Comparison of ENCODE assay signal across 23 mouse cellular contexts in the genomic region with DNA sequence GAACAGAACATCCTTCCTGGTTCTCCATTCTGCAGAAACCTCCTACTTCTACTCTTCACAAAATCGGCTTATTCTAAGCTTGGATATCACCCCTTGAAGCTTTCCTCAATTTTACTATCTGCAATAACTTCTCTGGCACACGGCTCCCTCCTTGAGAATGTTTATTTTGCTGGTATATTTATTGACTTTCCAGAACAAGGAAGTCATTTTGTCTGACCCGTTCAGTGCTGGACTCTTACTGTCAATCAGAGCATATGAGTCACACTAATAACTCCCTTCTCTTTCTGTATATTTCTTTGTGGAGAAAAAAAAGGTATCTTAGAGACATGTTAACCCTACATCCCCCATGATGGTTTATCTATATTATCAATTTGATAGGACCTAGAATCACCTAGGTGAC. TPM values are rescaled to one million over a fixed set of nuclear protein-coding genes. Genes with fewer than 3 reads are reported as not detected.
DNase-seq lines count a peak whose midpoint lies in the region; ATAC-seq and TF ChIP-seq lines count a peak whose summit lies in the region.
"Had no signal": no experiment of that assay in that cellular context is flagged by ENCODE, and none has a peak within 500 bp of the region (broad histone marks: within the 10 kb centered on the region; RNA-seq: fewer than 3 reads in every experiment).

No protein-coding gene starts in this region.

- 27% methylated on average over 3 of the region's 3 CpGs for WGBS in kidney, postnatal 0 days
- 24% methylated on average over 3 of the region's 3 CpGs for WGBS in kidney, embryonic 16.5 days
- WGBS in intestine, postnatal 0 days = 18% methylated on average over 3 of the region's 3 CpGs

- no peak overlapping the region for H3K9ac ChIP-seq in kidney, postnatal 0 days (ENCODE audit: low read depth, low read length)
- no peak overlapping the region for H3K9ac ChIP-seq in kidney, embryonic 16.5 days (replicated peaks; ENCODE audit: low read length)
- H3K9ac ChIP-seq in intestine, postnatal 0 days (ENCODE audit: low read depth, low read length) = no peak overlapping the region
- H3K9ac ChIP-seq: forebrain, embryonic 13.5 days; forebrain, postnatal 0 days; hindbrain, embryonic 12.5 days had no signal

- no peaks in the 10 kb centered on the region for H3K36me3 ChIP-seq in kidney, postnatal 0 days (ENCODE audit: insufficient read depth, low read length)
- H3K36me3 ChIP-seq in kidney, embryonic 16.5 days (ENCODE audit: insufficient read depth, low read length) = no peaks in the 10 kb centered on the region
- H3K36me3 ChIP-seq in intestine, postnatal 0 days (ENCODE audit: control insufficient read depth, insufficient read depth) = no peaks in the 10 kb centered on the region
- H3K36me3 ChIP-seq: embryonic facial prominence, embryonic 10.5 days; G1E; hindbrain, embryonic 12.5 days had no signal

- no peak overlapping the region for H3K4me2 ChIP-seq in kidney, postnatal 0 days (ENCODE audit: low read length)
- no peak overlapping the region for H3K4me2 ChIP-seq in kidney, embryonic 16.5 days (replicated peaks; ENCODE audit: low read depth, low read length)
- H3K4me2 ChIP-seq in intestine, postnatal 0 days (replicated peaks; ENCODE audit: low read depth) = peak overlapping the region; percentile 18; the same call in 1 of the 2 replicates
- H3K4me2 ChIP-seq: forebrain, embryonic 13.5 days; hindbrain, embryonic 12.5 days had no signal

- no peak for TF ChIP-seq CTCF in kidney, postnatal 0 days (IDR thresholded peaks at IDR 0.05; ENCODE audit: low read depth)
- no peak for TF ChIP-seq CTCF in intestine, postnatal 0 days (IDR thresholded peaks at IDR 0.05; ENCODE audit: low read depth)

- H3K9me3 ChIP-seq in kidney, postnatal 0 days (replicated peaks; ENCODE audit: low read length) = no peaks in the 10 kb centered on the region
- no peaks in the 10 kb centered on the region for H3K9me3 ChIP-seq in kidney, embryonic 16.5 days (ENCODE audit: low read length)
- H3K9me3 ChIP-seq in intestine, postnatal 0 days (ENCODE audit: control insufficient read depth) = no peaks in the 10 kb centered on the region
- H3K9me3 ChIP-seq: embryonic facial prominence, embryonic 10.5 days; forebrain, embryonic 13.5 days; G1E; hindbrain, embryonic 12.5 days had no signal

- no peaks in the 10 kb centered on the region for H3K4me1 ChIP-seq in kidney, postnatal 0 days (replicated peaks; ENCODE audit: insufficient read depth, low read length)
- peaks cover 11% of the 10 kb centered on the region; the same call in 1 of the 2 replicates for H3K4me1 ChIP-seq in kidney, embryonic 16.5 days (ENCODE audit: insufficient read depth, low read length)
- 0 out of 2 replicates have a peak, but pooled peaks cover 7% of the 10 kb centered on the region for H3K4me1 ChIP-seq in intestine, postnatal 0 days (replicated peaks; ENCODE audit: control insufficient read depth, insufficient read depth, low read length)
- H3K4me1 ChIP-seq: embryonic facial prominence, embryonic 10.5 days; forebrain, embryonic 13.5 days; hindbrain, embryonic 12.5 days had no signal

- no peaks in the 10 kb centered on the region for H3K27me3 ChIP-seq in kidney, postnatal 0 days (ENCODE audit: insufficient read depth, low read length)
- H3K27me3 ChIP-seq in kidney, embryonic 16.5 days (ENCODE audit: insufficient read depth, low read length) = no peaks in the 10 kb centered on the region
- no peaks in the 10 kb centered on the region for H3K27me3 ChIP-seq in intestine, postnatal 0 days (replicated peaks; ENCODE audit: control insufficient read depth, insufficient read depth, low read length)
- H3K27me3 ChIP-seq: forebrain, embryonic 13.5 days; hindbrain, embryonic 12.5 days had no signal

- H3K27ac ChIP-seq in kidney, postnatal 0 days = no peak overlapping the region; the same call in 1 of the 2 replicates
- no peak overlapping the region; the same call in 1 of the 2 replicates for H3K27ac ChIP-seq in kidney, embryonic 16.5 days (ENCODE audit: low read length)
- H3K27ac ChIP-seq in intestine, postnatal 0 days (ENCODE audit: low read depth, low read length) = no peak overlapping the region
- H3K27ac ChIP-seq: embryonic facial prominence, embryonic 10.5 days; forebrain, embryonic 13.5 days; gastrocnemius, adult 2 months; hindbrain, embryonic 12.5 days; hindbrain, postnatal 0 days had no signal

- peak; percentile 55 for DNase-seq in kidney, postnatal 0 days (ENCODE audit: low spot score)
- DNase-seq in NIH3T3 (ENCODE audit: low read depth) = peak; percentile 59
- no peak for DNase-seq in adrenal gland, adult (ENCODE audit: inconsistent age in 2 of 2, low spot score in 1 of 2)
- no peak for DNase-seq in layer of hippocampus, postnatal 10 days (ENCODE audit: low spot score in 2 of 2)
- DNase-seq: adrenal gland, postnatal 25 days; B cell, adult 2 months; cerebellum, adult 18-20 months; cerebellum, adult 9-11 months; gastrocnemius, adult 2 months; gastrocnemius, postnatal 25 days; heart, adult 11 months; heart, postnatal 10 days; heart, postnatal 4 days had no signal

- no peak overlapping the region for H3K4me3 ChIP-seq in kidney, postnatal 0 days (replicated peaks; ENCODE audit: low read depth, low read length)
- no peak overlapping the region for H3K4me3 ChIP-seq in kidney, embryonic 16.5 days (ENCODE audit: low read length)
- H3K4me3 ChIP-seq in intestine, postnatal 0 days (ENCODE audit: low read depth, low read length) = no peak overlapping the region
- H3K4me3 ChIP-seq: embryonic facial prominence, embryonic 10.5 days; forebrain, embryonic 13.5 days; gastrocnemius, adult 2 months; hindbrain, embryonic 12.5 days had no signal

- ATAC-seq in kidney, postnatal 0 days (replicated peaks; ENCODE audit: low FRiP score, low read depth) = no peak
- no peak for ATAC-seq in kidney, embryonic 16.5 days (ENCODE audit: low FRiP score, low TSS enrichment)
- peak; percentile 38; the same call in 1 of the 2 replicates for ATAC-seq in intestine, postnatal 0 days
- no peak for ATAC-seq in megakaryocyte, adult 5-6 weeks (ENCODE audit: poor library complexity, severe bottlenecking)
- ATAC-seq: CD4-positive, CD25-positive, alpha-beta regulatory T cell, adult 4 months; forebrain, embryonic 13.5 days; forebrain, postnatal 0 days; hindbrain, postnatal 0 days had no signal

RNA-seq across cellular contexts. Expression of a gene that starts 10.1 kb away (rescaled TPM):
- polyA plus RNA-seq in kidney, postnatal 0 days (2015; fragmentation: Nextera tagmentation; extraction: Ambion mirVana) = 29.5 and 32.4 TPM in 2 replicates
- 22.8 and 23.0 TPM in 2 replicates for polyA plus RNA-seq in kidney, embryonic 16.5 days (2015; fragmentation: Nextera tagmentation; extraction: Ambion mirVana)
- polyA plus RNA-seq in intestine, postnatal 0 days (2015; fragmentation: Nextera tagmentation; extraction: Ambion mirVana) = 21.6 and 21.9 TPM in 2 replicates
- total RNA-seq in megakaryocyte, adult 5-6 weeks (2015) = 7.0 and 8.6 TPM in 2 replicates
- 3.0 and 4.0 TPM in 2 replicates for total RNA-seq in megakaryocyte, adult 5-6 weeks (2017)
- total RNA-seq in layer of hippocampus, postnatal 10 days (2021) = 1 to 10 TPM; 3.4 to 4.0 TPM

Comparison
In these comparisons a context has a peak if more than half of its experiments do, and no peak if none do; other contexts are left out.
1. DNase-seq: peak in kidney, postnatal 0 days (single experiment) and NIH3T3 (single experiment); none in adrenal gland, adult (0 of 2) and layer of hippocampus, postnatal 10 days (0 of 2).